Comparison of ENCODE assay signal across 8 mouse cellular contexts in the genomic region with DNA sequence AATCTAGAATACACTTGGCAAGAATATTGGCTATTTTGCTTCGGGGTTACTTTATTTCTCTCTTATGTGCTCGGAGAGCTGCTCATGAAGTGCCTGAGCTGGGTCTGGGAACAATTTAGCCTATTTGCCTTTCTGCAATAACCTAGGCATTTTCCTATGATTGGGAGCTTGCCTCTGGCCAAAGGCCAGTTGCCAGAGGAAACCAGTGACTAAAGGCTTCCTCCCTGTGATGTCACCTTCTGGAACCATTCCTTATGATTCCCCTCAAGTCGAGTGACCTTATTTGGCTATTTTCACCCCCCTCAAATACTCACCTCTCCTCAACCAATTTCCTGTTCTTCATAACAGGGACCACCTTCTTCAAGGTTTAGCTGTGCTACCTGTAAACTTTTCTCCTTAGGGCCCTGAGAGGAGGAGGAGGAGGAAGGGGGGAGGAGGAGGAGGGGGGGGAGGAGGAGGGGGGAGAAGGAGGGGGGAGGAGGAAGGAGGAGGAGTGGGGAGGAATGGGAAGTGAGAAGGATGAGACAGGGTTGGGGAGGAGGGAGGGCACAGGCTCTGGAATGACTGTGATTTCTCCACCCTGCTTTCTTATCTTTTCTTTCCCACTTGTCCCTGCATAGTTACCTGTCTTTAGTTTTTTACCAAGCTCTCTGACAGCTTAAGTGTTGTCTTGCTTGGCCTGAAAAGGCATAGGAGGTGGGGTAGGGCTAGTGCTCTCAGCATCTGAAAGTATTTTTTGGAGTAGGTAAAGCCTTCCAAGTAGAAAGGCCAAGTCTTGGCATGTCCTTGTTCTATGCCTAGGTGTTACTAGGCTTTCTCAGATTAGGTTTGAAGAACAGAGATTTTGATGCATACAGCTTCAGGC. TPM values are rescaled to one million over a fixed set of nuclear protein-coding genes. Genes with fewer than 3 reads are reported as not detected.
DNase-seq lines count a peak whose midpoint lies in the region; ATAC-seq lines count a peak whose summit lies in the region.

No protein-coding gene starts in this region.

- no peak overlapping the region for H3K4me3 ChIP-seq in neural tube, embryonic 15.5 days (replicated peaks)

- H3K27me3 ChIP-seq in neural tube, embryonic 15.5 days (replicated peaks): no peaks in the 10 kb centered on the region

- no peak overlapping the region for H3K4me2 ChIP-seq in neural tube, embryonic 15.5 days

- H3K9ac ChIP-seq in neural tube, embryonic 15.5 days (replicated peaks): no peak overlapping the region

- no peaks in the 10 kb centered on the region for H3K4me1 ChIP-seq in neural tube, embryonic 15.5 days

- WGBS in neural tube, embryonic 15.5 days: 57% methylated on average over 3 of the region's 3 CpGs

- DNase-seq in 3134 (ENCODE audit: extremely low read depth, insufficient read length, low spot score): peak; percentile 27
- DNase-seq in Muller cell, postnatal 12 days (ENCODE audit: inconsistent ontology term): peak; percentile 64
- peak; percentile 1 for DNase-seq in forelimb bud, embryonic 11.5 days (ENCODE audit: low read depth, low spot score)
- DNase-seq in kidney, adult 9 months: peak; percentile 59
- DNase-seq in neural tube, embryonic 10.5 days (ENCODE audit: extremely low spot score, low spot score): no peak
- DNase-seq in B cell, adult 2 months: no peak

- no peaks in the 10 kb centered on the region for H3K36me3 ChIP-seq in neural tube, embryonic 15.5 days

- no peak overlapping the region for H3K27ac ChIP-seq in neural tube, embryonic 15.5 days (replicated peaks)

- H3K9me3 ChIP-seq in neural tube, embryonic 15.5 days (replicated peaks): no peaks in the 10 kb centered on the region

- no peak for ATAC-seq in monocyte, adult 5-6 weeks (replicated peaks; ENCODE audit: insufficient number of reproducible peaks, low FRiP score, low TSS enrichment, poor library complexity, severe bottlenecking)
- ATAC-seq in neural tube, embryonic 15.5 days (ENCODE audit: low FRiP score): no peak

RNA-seq across cellular contexts. Expression of gene Msn, which starts 11.8 kb away (rescaled TPM):
- total RNA-seq in monocyte, adult 5-6 weeks (2017): 552 to 879 TPM (median 675 TPM) in 3 replicates
- 39.5 and 66.4 TPM in 2 replicates for polyA plus RNA-seq in neural tube, embryonic 15.5 days (2015; fragmentation: Nextera tagmentation; extraction: Ambion mirVana)

Comparison
In these comparisons a context has a peak if more than half of its experiments do, and no peak if none do; other contexts are left out.
1. DNase-seq: peak in 3134 (single experiment), Muller cell, postnatal 12 days (single experiment), forelimb bud, embryonic 11.5 days (single experiment) and kidney, adult 9 months (single experiment); none in neural tube, embryonic 10.5 days (single experiment) and B cell, adult 2 months (0 of 2).